Mouse (Mus musculus): ENCODE data around the gene Elane. TPM values are rescaled to one million over a fixed set of nuclear protein-coding genes. Genes with fewer than 3 reads are reported as not detected.
A peak's percentile ranks its signal among the peaks of the same experiment; 100 is the strongest.

Elane gene
- not detected for polyA plus RNA-seq (2012; fragmentation: generic; extraction: Trizol)
- long read RNA-seq, experiment 1, result 0 reads
- long read RNA-seq, experiment 2, result 0 reads

DNA sequence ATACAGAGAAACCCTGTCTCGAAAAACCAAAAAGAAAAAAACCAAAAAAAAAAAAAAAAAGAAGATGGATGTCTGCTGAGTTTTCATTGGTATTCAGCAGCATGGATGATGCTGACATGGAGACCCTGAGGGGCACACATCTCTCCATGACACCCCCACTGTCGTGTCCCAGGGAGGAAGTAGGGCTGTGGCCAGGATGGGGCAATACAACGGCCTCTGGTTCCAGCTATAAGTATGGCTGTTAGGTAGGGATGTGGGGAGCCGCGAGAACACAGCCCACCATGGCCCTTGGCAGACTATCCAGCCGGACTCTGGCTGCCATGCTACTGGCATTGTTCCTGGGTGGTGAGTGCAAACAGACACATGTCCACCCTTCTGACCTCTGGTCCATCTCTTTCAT lies at the start of gene Elane:
Elane (plus strand) TSS at position 194 of the 400 bp plus-strand sequence.
- Histone ChIP-seq H3K4me3 (ENCODE audit: insufficient read depth, poor library complexity, severe bottlenecking) (no peak within 1 kb of the TSS), H3K27me3 (ENCODE audit: control insufficient read depth, insufficient read depth, insufficient read length) (peaks cover 13% of the 10 kb centered on the region), H3ac (ENCODE audit: control insufficient read depth, insufficient read length, low read depth) (no peak within 1 kb of the TSS), H3K79me3 (ENCODE audit: low read depth) (no peaks in the 10 kb centered on the region), H3K36me3 (ENCODE audit: control insufficient read depth, insufficient read depth) (no peaks in the 10 kb centered on the region), H3K79me2 (ENCODE audit: control insufficient read depth, insufficient read depth) (no peaks in the 10 kb centered on the region)
- TF ChIP-seq CEBPB (IDR thresholded peaks at IDR 0.05; ENCODE audit: low read depth), result no peak
- TF ChIP-seq USF1 (IDR thresholded peaks at IDR 0.05; ENCODE audit: low read depth), result no peak
- TF ChIP-seq FOSL1 (IDR thresholded peaks at IDR 0.05; ENCODE audit: insufficient read depth, low read length, poor library complexity, severe bottlenecking), result no peak

DNA sequence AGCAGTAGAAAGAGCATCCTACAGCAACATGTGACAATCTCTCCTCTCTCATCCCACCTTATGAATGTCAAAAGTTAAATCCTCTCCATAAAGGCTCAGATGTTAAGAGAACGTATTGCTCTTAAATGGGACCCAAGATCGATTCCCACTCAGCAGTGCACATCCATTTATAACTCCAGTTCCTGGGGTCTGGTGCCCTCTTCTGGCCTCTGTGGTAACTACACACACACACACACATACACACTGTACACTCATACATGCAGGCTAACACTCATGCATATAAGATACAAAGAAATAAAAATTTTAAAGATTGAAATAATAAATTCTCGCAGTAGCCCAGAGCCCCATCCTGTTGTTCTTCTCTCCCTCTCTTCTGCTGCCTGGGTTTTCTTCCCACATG lies 49.1 kb upstream of the Elane start:
- Histone ChIP-seq H3K4me3 (ENCODE audit: insufficient read depth, poor library complexity, severe bottlenecking) (no peak overlapping the region), H3K36me3 (ENCODE audit: control insufficient read depth, insufficient read depth) (no peaks in the 10 kb centered on the region), H3ac (ENCODE audit: control insufficient read depth, insufficient read length, low read depth) (no peak overlapping the region), H3K79me2 (ENCODE audit: control insufficient read depth, insufficient read depth) (no peaks in the 10 kb centered on the region), H3K27me3 (ENCODE audit: control insufficient read depth, insufficient read depth, insufficient read length) (no peaks in the 10 kb centered on the region), H3K79me3 (ENCODE audit: low read depth) (no peaks in the 10 kb centered on the region)
- no peak for TF ChIP-seq FOSL1 (IDR thresholded peaks at IDR 0.05; ENCODE audit: insufficient read depth, low read length, poor library complexity, severe bottlenecking)
- TF ChIP-seq MYOD1 (IDR thresholded peaks at IDR 0.05; ENCODE audit: control insufficient read depth, insufficient read length, low read depth), result no peak
- TF ChIP-seq MAX (IDR thresholded peaks at IDR 0.05), result no peak

GRCm38 (mm10) chr10:79838151-79838550 lies 47.9 kb upstream of the Elane start:
- H3K79me3 ChIP-seq (ENCODE audit: low read depth), result no peaks in the 10 kb centered on the region
- H3K27me3 ChIP-seq (ENCODE audit: control insufficient read depth, insufficient read depth, insufficient read length), result no peaks in the 10 kb centered on the region
- H3ac ChIP-seq (ENCODE audit: control insufficient read depth, insufficient read length, low read depth), result peak overlapping the region; percentile 30
- H3K36me3 ChIP-seq (ENCODE audit: control insufficient read depth, insufficient read depth), result no peaks in the 10 kb centered on the region
- H3K4me3 ChIP-seq (ENCODE audit: insufficient read depth, poor library complexity, severe bottlenecking), result no peak overlapping the region
- TF ChIP-seq MYOG (IDR thresholded peaks at IDR 0.05; ENCODE audit: control insufficient read depth, extremely low read depth, insufficient read length), result no peak
- TF ChIP-seq FOSL1 (IDR thresholded peaks at IDR 0.05; ENCODE audit: insufficient read depth, low read length, poor library complexity, severe bottlenecking), result no peak
- no peaks in the 10 kb centered on the region for H3K79me2 ChIP-seq (ENCODE audit: control insufficient read depth, insufficient read depth)

DNA sequence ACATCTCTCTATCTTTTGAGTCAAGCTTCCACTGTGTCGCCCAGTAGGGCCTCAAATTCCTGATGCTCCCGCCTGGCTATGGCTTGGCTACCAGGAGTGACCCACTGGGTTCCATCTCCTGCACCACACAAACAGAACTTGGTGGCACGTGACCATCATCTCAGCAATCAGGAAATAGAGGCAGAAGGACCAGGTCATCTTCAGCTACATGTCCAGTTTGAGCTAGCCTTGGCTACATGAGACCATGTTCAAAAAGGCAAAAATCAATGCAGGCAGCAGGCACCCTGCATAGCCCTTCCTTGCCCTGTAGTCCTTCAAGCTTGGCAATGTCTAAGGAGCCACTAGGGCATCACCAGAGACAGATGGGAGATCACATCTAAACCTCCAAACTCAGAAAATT lies 46.0 kb upstream of the Elane start:
- H3ac ChIP-seq (ENCODE audit: control insufficient read depth, insufficient read length, low read depth), result no peak overlapping the region
- no peaks in the 10 kb centered on the region for H3K79me3 ChIP-seq (ENCODE audit: low read depth)
- H3K4me3 ChIP-seq (ENCODE audit: insufficient read depth, poor library complexity, severe bottlenecking), result no peak overlapping the region
- H3K36me3 ChIP-seq (ENCODE audit: control insufficient read depth, insufficient read depth), result no peaks in the 10 kb centered on the region
- TF ChIP-seq MYOD1 (IDR thresholded peaks at IDR 0.05; ENCODE audit: control insufficient read depth, insufficient read length, low read depth) (no peak), MYOG (IDR thresholded peaks at IDR 0.05; ENCODE audit: control insufficient read depth, extremely low read depth, insufficient read length) (no peak), FOSL1 (IDR thresholded peaks at IDR 0.05; ENCODE audit: insufficient read depth, low read length, poor library complexity, severe bottlenecking) (no peak), MAX (IDR thresholded peaks at IDR 0.05) (no peak), CTCF (IDR thresholded peaks at IDR 0.05; ENCODE audit: control insufficient read depth, insufficient read depth, insufficient read length) (no peak), USF1 (IDR thresholded peaks at IDR 0.05; ENCODE audit: low read depth) (no peak), CEBPB (IDR thresholded peaks at IDR 0.05; ENCODE audit: low read depth) (no peak)
- H3K27me3 ChIP-seq (ENCODE audit: control insufficient read depth, insufficient read depth, insufficient read length), result no peaks in the 10 kb centered on the region
- no peaks in the 10 kb centered on the region for H3K79me2 ChIP-seq (ENCODE audit: control insufficient read depth, insufficient read depth)

DNA sequence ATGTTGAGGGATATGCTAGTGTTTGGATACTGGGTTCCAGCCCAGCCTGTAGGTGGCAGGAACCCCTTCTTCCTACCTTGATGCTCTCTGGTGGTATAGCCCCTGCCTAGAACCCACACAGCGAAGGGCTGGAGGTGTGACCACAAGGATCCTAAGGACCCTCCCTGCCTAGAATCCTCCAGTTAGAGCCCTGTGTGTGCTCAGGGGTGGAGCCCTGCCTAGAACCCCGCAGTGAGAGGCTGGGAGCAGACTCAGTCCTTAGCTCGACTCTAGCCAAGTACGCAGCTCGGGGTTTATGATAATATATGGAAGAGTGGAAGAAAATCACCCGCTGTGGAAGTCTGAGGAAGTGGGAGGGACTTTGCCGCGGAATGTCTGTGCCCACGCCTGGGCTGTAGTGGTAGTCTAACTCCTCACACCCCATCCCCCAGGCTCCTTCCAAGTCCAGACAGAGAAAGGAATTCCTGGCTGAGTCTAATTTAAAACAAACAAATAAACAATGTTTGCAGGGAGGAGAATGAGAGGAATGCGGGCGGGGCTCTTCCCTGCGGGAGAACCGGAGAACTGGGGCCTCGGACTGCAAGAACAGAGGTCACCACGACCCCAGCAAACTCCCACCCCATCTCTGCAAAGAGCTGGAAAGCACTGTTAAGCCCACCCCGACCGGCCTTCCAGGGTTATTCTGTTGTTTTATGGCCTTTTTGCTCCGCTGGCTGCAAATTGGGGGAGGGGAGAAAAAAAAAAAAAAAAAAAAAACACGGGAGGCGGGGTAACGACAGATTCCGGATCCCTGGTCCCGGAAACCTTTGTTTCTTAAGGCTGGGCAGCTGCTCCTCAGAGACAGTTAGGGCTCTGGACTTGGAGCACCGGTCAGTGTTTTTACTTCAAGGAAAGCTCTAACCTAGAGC lies 45.1 kb upstream of the Elane start:
- no peaks in the 10 kb centered on the region for H3K27me3 ChIP-seq (ENCODE audit: control insufficient read depth, insufficient read depth, insufficient read length)
- H3K79me3 ChIP-seq (ENCODE audit: low read depth), result no peaks in the 10 kb centered on the region
- no peaks in the 10 kb centered on the region for H3K79me2 ChIP-seq (ENCODE audit: control insufficient read depth, insufficient read depth)
- peak overlapping the region; percentile 31 for H3K4me3 ChIP-seq (ENCODE audit: insufficient read depth, poor library complexity, severe bottlenecking)
- peak overlapping the region; percentile 54 for H3ac ChIP-seq (ENCODE audit: control insufficient read depth, insufficient read length, low read depth)
- H3K36me3 ChIP-seq (ENCODE audit: control insufficient read depth, insufficient read depth), result no peaks in the 10 kb centered on the region
- no peak for TF ChIP-seq MYOG (IDR thresholded peaks at IDR 0.05; ENCODE audit: control insufficient read depth, extremely low read depth, insufficient read length)
- TF ChIP-seq FOSL1 (IDR thresholded peaks at IDR 0.05; ENCODE audit: insufficient read depth, low read length, poor library complexity, severe bottlenecking), result no peak
- no peak for TF ChIP-seq CTCF (IDR thresholded peaks at IDR 0.05; ENCODE audit: control insufficient read depth, insufficient read depth, insufficient read length)
- no peak for TF ChIP-seq MAX (IDR thresholded peaks at IDR 0.05)
- TF ChIP-seq MYOD1 (IDR thresholded peaks at IDR 0.05; ENCODE audit: control insufficient read depth, insufficient read length, low read depth), result no peak
- TF ChIP-seq USF1 (IDR thresholded peaks at IDR 0.05; ENCODE audit: low read depth), result no peak
- no peak for TF ChIP-seq CEBPB (IDR thresholded peaks at IDR 0.05; ENCODE audit: low read depth)

- Histone ChIP-seq H3K36me3 (ENCODE audit: control insufficient read depth, insufficient read depth) (no peaks in the 10 kb centered on the region), H3K4me3 (ENCODE audit: insufficient read depth, poor library complexity, severe bottlenecking) (no peak overlapping the region), H3ac (ENCODE audit: control insufficient read depth, insufficient read length, low read depth) (no peak overlapping the region), H3K27me3 (ENCODE audit: control insufficient read depth, insufficient read depth, insufficient read length) (no peaks in the 10 kb centered on the region), H3K79me2 (ENCODE audit: control insufficient read depth, insufficient read depth) (no peaks in the 10 kb centered on the region), H3K79me3 (ENCODE audit: low read depth) (no peaks in the 10 kb centered on the region)
- TF ChIP-seq USF1 (IDR thresholded peaks at IDR 0.05; ENCODE audit: low read depth) (no peak), FOSL1 (IDR thresholded peaks at IDR 0.05; ENCODE audit: insufficient read depth, low read length, poor library complexity, severe bottlenecking) (peak; percentile 39), CTCF (IDR thresholded peaks at IDR 0.05; ENCODE audit: control insufficient read depth, insufficient read depth, insufficient read length) (no peak), MYOD1 (IDR thresholded peaks at IDR 0.05; ENCODE audit: control insufficient read depth, insufficient read length, low read depth) (peak; percentile 62), MYOG (IDR thresholded peaks at IDR 0.05; ENCODE audit: control insufficient read depth, extremely low read depth, insufficient read length) (no peak), MAX (IDR thresholded peaks at IDR 0.05) (peak; percentile 41)
These were observed 43.7 kb upstream of the Elane start for GRCm38 (mm10) chr10:79842322-79842721.
